Mouse (Mus musculus) ES-E14 (cell line): ENCODE results near the gene Coq6. TPM values are rescaled to one million over a fixed set of nuclear protein-coding genes. Genes with fewer than 3 reads are reported as not detected.

Source experiments
- DNase-seq: peaks from one replicate; pipeline ENCODE4 v3.0.0-alpha.2; 2013; ENCODE audit warnings: low read depth, low spot score
- H3K27ac ChIP-seq: 2 replicates; pipeline ENCODE4 v1.5.1; 2012; ENCODE audit warnings: low read depth, mild to moderate bottlenecking, low read length, moderate library complexity, mixed read lengths; ENCODE audit not compliant: poor library complexity, insufficient read depth, severe bottlenecking
- H3K36me3 ChIP-seq: 2 replicates; pipeline ENCODE4 v1.6.1; 2012; ENCODE audit warnings: mild to moderate bottlenecking, low read length, moderate library complexity, mixed read lengths; ENCODE audit not compliant: control insufficient read depth, poor library complexity, insufficient read depth, severe bottlenecking
- H3K4me1 ChIP-seq, 2 experiments: fragments of 150-350 bp in 1 of 2; sonication (generic) in 1 of 2; 2 replicates each; pipeline ENCODE4 v1.6.1; 2012; ENCODE audit warnings: low read length in 2 of 2, mild to moderate bottlenecking in 1 of 2, mixed read lengths in 1 of 2; ENCODE audit not compliant: control insufficient read depth in 2 of 2, insufficient read depth in 2 of 2, poor library complexity in 1 of 2
- H3K4me3 ChIP-seq, 2 experiments: fragments of 150-350 bp in 1 of 2; sonication (generic) in 1 of 2; 2 replicates each; pipeline ENCODE4 v1.5.1; 2012; ENCODE audit warnings: low read length in 2 of 2, low read depth in 1 of 2, mild to moderate bottlenecking in 1 of 2, mixed read lengths in 1 of 2; ENCODE audit not compliant: insufficient read depth in 1 of 2, poor library complexity in 1 of 2, severe bottlenecking in 1 of 2
- H3K9ac ChIP-seq: 2 replicates; pipeline ENCODE4 v1.6.1; 2012; ENCODE audit warnings: low read depth, mild to moderate bottlenecking, low read length, mixed read lengths; ENCODE audit not compliant: poor library complexity, insufficient read depth, severe bottlenecking
- H3K9me3 ChIP-seq: fragments of 150-350 bp; sonication (generic); 2 replicates; pipeline ENCODE4 v1.6.1; 2012; ENCODE audit warnings: low read depth, mild to moderate bottlenecking, low read length; ENCODE audit not compliant: control insufficient read depth, insufficient read depth
- CHD2 ChIP-seq: IDR thresholded peaks from 2 replicates; pipeline ENCODE4 v1.6.1; 2014; ENCODE audit warnings: mild to moderate bottlenecking, low read depth, low read length, inconsistent platforms
- HCFC1 ChIP-seq: IDR thresholded peaks from 2 replicates; pipeline ENCODE4 v1.6.1; 2012; ENCODE audit warnings: low read length, inconsistent platforms, borderline replicate concordance; ENCODE audit not compliant: insufficient read depth
- MAFK ChIP-seq: IDR thresholded peaks from 2 replicates; pipeline ENCODE4 v1.6.1; 2014; ENCODE audit warnings: mild to moderate bottlenecking, low read depth, low read length, inconsistent platforms; ENCODE audit not compliant: insufficient read depth
- ZC3H11A ChIP-seq: IDR thresholded peaks from 2 replicates; pipeline ENCODE4 v1.6.1; 2012; ENCODE audit warnings: low read depth, mild to moderate bottlenecking, inconsistent platforms, low read length, borderline replicate concordance
- ZNF384 ChIP-seq: IDR thresholded peaks from 2 replicates; pipeline ENCODE4 v1.6.1; 2012; ENCODE audit warnings: low read depth, low read length, inconsistent platforms
- in situ Hi-C, 2 experiments: fragments of 600-800 bp; cut with MboI; formaldehyde crosslinking; loops; one replicate each; pipeline ENCODE4 v1.15.1; 2025; ENCODE audit warnings: low sequenced_read_pairs in 2 of 2, inconsistent platforms in 1 of 2; ENCODE audit not compliant: unreplicated experiment in 2 of 2
- total RNA-seq: library from RNA; depleted of rRNA; stranded (reverse); fragments of 300-350 nt; gene quantifications from 2 replicates; pipeline ENCODE4 v1.2.3, GENCODE M21; 2012; rRNA removed

Gene Coq6
- total RNA-seq: 49.6 and 82.6 TPM in 2 replicates

DNA sequence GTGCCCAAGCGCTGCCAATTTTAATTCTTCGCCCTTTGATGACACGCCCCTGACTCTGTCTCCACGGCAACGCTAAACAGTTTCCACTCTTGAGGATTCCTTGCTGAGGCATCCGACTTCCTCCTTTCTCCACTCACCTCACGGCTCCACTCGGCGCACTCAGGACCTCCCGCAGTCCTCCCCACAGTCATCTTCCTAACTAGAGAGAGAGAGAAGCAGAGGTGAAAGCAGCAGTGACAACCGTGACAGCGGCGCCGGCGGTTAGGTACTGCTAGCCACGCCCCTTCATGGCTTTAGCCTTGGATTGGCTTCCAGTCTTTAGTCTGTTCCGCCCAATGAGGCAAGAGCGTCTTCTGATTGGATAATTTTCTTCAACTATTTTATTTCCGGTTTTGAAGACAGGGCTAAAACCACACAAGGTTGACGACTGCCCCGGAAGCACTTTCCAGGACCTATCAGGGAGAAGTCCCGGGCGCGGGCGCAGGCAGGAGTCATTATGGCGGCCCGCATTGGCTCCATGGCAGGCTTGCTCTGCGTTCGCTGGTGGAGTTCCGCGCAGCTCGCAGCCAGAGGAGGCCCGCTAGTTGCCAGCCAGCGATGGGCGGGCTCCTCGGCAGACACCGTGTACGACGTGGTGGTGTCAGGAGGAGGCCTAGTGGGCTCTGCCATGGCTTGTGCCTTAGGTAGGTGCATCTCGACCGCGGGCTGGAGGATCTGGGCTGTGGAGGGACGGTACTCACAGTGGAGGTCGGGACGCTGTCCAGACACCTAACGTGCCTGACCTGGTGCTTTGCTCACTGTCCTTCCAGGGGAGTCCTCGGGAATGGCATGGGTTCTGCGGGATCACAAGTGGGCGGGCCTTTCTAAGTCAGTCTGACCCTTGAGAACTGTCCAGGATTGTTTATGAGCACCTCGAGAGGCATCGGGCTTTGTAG, at the start of gene Coq6, which contains the start of gene Fam161b:
Gene Coq6, plus strand, starts transcription at position 103 of the 935 bp plus-strand sequence.
Gene Fam161b, minus strand, starts transcription at position 279 of the 935 bp plus-strand sequence.
- Histone ChIP-seq H3K9me3 (no peaks in the 10 kb centered on the region), H3K36me3 (no peaks in the 10 kb centered on the region), H3K27ac (no peak within 1 kb of the TSS), H3K4me3 (peak within 1 kb of the TSS; percentile 88 to 97), H3K9ac (peak within 1 kb of the TSS; percentile 94), H3K4me1 (peaks cover 0 to 14% of the 10 kb centered on the region in 2 experiments; a peak in 2 of 4 replicates)
- in situ Hi-C loops: no loop called here
- TF ChIP-seq ZC3H11A: no peak
- TF ChIP-seq CHD2: peak; percentile 81
- no peak for TF ChIP-seq MAFK
- TF ChIP-seq ZNF384: no peak
- peak; percentile 74 for TF ChIP-seq HCFC1
- peak; percentile 95 for DNase-seq

DNA sequence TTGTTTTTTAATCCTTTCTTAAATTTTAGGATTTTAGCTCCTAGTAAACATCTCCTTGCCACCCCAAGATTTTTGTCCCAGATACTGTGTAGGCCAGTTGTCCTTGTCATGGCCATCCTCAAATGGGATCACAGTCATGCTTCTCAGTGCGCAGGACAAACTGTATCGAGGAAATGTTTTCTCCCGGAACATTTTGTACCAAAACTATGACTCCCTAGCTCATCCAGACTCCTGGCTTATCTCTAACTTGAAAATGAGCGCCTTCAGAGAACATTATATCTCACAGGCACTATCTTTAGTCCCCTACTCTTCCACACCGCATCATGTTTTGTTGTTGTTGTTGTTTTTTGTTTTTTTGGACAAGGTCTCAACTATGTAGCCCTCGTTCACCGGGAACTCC, 45.5 kb upstream of the Coq6 start:
- Histone ChIP-seq H3K36me3 (no peaks in the 10 kb centered on the region), H3K27ac (no peak overlapping the region), H3K4me1 (peaks cover 2 to 4% of the 10 kb centered on the region in 2 experiments; a peak in 1 of 4 replicates), H3K9me3 (no peaks in the 10 kb centered on the region), H3K4me3 (peak overlapping the region in 1 of 2 experiments; percentile 99; a peak in 2 of 4 replicates), H3K9ac (no peak overlapping the region)
- no peak for DNase-seq
- TF ChIP-seq ZNF384: no peak
- TF ChIP-seq MAFK: no peak
- TF ChIP-seq CHD2: no peak
- no peak for TF ChIP-seq ZC3H11A
- no peak for TF ChIP-seq HCFC1
- in situ Hi-C loops: no loop called here

DNA sequence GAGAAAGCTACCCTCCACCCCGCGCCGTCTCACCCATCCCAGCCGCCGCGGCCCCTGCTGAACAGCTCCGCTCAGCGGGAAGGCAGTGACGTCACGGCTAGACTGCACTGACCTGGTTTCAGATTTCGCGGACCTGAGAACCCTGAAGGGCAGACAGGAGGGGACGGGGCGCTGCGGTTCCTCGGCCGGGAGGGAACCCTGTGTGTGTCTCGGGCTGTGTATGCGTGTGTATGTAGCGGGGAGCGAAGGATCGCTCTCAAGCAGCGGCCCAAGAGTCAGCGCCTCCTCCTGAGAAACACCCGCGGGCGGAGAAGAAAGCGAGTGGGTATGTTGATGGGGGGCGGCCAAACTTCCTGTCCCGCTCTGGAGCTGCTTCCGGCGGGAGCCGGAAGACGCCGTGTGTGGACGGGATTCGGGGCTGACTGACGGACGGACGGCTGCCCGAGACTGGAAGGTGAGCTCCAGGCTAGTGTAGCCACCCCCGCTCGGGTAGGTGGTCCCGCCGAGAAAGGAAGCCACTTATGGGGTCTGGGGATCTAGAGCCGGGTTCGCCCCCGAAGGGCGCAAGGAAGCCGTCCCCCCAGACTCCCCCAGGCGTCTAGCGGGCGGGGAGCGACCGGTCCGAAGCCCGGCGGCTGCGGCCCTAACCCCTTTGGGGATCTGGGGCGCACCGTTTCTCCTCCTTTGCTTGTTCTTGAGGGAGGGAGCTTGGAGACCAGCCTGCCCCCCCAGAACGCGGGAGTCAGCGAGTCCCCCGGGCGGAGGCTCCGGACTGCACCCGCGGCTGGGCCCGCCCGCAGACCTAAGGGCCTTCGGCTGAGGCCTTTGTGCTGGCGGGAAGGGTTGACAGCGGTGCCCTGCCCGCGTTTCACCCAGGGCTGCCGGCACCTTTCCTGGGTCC, 44.5 kb upstream of the Coq6 start, which contains the start of gene Zfp410:
Gene Zfp410, plus strand, starts transcription at position 132 of the 901 bp plus-strand sequence.
- H3K4me3 ChIP-seq: peak within 1 kb of the TSS; percentile 69 to 99
- peak within 1 kb of the TSS; percentile 82 for H3K9ac ChIP-seq
- in situ Hi-C loops: no loop called here
- 0 out of 2 replicates have a peak, but pooled peaks have one; percentile 29 for TF ChIP-seq HCFC1
- TF ChIP-seq ZNF384: no peak
- no peaks in the 10 kb centered on the region for H3K9me3 ChIP-seq
- H3K4me1 ChIP-seq: peaks cover 0 to 4% of the 10 kb centered on the region in 2 experiments; a peak in 1 of 4 replicates
- H3K27ac ChIP-seq: peak within 1 kb of the TSS; percentile 19; the same call in 1 of the 2 replicates
- no peaks in the 10 kb centered on the region for H3K36me3 ChIP-seq
- peak; percentile 90 for DNase-seq

DNA sequence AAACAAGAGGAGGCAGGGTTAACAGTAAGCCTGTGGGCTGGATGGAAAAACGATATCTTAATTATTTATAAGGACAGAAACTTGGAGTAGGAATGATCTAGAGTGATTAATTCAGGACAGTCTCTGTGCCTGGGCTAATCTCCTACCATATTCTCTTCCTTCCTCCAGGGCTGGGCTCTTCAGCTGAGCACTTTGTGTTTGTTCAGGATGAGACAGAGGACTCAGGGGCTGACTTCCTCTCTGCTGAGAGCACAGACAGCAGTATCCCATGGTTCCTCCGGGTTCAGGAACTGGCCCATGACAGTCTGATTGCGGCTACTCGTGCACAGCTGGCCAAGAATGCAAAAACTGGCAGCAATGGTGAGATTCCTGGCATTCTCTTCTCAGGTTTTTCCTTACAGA, 34.3 kb upstream of the Coq6 start:
- DNase-seq: no peak
- in situ Hi-C loops: no loop called here
- TF ChIP-seq CHD2 (no peak), ZNF384 (no peak), ZC3H11A (no peak), HCFC1 (no peak), MAFK (no peak)
- no peak overlapping the region for H3K27ac ChIP-seq
- no peak overlapping the region for H3K4me3 ChIP-seq
- H3K9ac ChIP-seq: no peak overlapping the region
- H3K4me1 ChIP-seq: no peaks in the 10 kb centered on the region
- H3K36me3 ChIP-seq: peaks cover 23% of the 10 kb centered on the region
- no peaks in the 10 kb centered on the region for H3K9me3 ChIP-seq
